Mouse (Mus musculus) MN1 (cell line): ENCODE measurements around the gene Zmiz2.
A peak's percentile ranks its signal among the peaks of the same experiment; 100 is the strongest.
"Not testable (repeated sequence)": the region's sequence is repeated elsewhere in the genome, so short reads cannot be mapped to it uniquely, and the experiment has no call there.

ENCODE experiments used
- DNase-seq: peaks from one replicate; pipeline ENCODE4 v3.0.0-alpha.2; 2016; ENCODE audit warnings: low spot score

The Zmiz2 gene

DNA sequence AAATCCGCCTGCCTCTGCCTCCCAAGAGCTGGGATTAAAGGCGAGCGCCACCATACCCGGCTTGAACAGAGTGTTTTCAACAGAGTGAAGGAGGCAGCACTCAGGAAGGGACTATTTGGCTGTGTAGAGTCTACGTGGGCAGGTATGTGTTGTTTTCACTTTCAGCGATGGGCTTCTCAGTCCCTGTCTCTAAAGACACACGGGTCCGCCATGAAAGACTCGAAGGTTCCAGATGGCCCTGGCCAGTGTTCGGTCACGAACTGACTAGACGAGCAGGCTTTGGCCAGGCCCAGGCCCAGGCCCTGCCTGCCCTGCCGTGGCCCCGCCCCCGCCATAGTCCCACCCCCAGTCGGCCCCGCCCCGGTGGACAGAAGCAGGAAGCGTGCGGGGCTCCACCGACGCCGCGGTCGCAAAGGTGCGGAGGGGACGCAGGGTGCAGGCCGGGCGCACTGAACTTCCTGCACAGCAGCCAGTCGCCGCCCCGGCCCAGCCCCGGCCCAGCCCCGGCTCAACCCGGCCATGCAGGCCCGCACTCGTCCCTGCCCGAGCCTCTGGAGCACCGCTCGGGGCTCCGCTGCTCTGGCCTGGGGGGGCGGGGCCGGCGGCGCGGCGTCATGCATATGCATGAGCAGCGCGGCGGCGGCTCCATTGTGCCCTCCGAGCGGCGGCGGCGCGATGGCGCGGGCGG, at the start of gene Zmiz2:
Zmiz2 (plus strand) TSS at position 349 of the 688 bp plus-strand sequence.
- peak; percentile 97 for DNase-seq

DNA sequence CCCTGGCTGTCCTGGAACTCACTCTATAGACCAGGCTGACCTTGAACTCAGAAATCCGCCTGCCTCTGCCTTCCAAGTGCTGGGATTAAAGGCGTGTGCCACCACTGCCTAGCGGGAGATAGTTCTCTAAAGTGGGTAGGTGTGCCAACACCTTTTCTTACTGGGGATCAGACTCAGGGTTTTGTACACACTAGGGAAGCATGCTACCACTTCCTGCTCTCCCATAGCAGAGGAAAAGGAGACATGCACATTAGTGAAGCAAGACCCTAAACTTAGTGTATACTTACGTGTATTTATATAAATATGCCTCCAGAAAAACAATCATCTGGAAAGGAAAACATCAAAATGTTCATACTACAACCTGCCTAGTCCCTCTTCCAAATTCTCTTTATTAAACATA, 42.9 kb upstream of the Zmiz2 start:
- DNase-seq: no peak

DNA sequence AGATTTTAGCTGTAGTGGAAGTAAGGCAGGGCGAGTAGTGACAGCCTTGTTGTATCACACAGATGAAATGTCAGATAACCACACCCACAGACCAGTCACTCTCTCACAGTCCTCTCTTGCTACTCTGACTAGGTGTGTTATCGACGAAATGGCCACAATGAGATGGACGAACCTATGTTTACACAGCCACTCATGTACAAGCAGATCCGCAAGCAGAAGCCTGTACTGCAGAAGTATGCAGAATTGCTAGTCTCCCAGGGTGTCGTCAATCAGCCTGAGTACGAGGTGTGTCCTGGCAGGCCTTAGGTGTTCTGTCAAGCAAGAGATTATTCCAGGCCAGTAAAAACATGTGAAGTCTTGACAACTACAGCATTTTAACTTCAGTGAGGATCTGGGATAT, 41.9 kb upstream of the Zmiz2 start:
- no peak for DNase-seq

DNA sequence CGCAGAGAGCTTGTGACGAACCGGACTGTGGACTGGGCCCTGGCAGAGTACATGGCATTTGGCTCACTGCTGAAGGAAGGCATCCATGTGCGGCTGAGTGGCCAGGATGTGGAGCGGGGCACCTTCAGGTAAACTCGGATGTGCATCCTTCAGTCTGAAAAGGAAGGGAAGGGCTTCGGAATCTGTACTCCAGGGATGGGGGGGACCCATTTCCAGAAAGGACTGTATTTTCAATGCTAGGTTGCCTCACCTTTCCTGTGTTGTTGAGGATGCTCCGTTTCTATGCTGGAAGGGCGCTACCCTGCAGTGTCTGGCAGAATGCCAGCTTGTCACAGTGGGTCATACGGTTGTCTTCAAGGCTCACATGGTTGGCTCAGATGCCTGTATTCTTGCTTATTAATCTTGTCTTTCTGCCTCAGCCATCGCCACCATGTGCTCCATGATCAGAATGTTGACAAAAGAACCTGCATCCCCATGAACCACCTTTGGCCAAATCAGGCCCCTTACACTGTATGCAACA, 40.1 kb upstream of the Zmiz2 start:
- DNase-seq: no peak

DNA sequence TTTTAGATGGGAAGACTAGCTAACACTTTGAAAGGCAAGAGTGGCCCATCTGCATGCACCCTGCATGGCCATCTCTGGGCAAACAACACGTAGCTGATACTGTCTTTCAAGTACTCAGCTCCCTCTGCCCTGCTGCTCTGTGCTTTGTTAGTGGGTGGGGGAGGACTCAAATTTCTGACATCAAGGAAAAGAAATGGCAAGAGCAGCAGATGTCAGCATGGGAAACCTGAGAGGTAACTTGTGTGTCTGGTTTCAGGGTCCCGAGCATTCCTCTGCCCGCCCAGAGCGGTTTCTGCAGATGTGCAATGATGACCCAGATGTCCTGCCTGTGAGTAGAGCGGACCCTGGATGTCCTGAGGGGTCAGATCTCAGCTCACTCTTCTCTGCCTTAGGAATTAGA, 39.3 kb upstream of the Zmiz2 start:
- DNase-seq: no peak

DNA sequence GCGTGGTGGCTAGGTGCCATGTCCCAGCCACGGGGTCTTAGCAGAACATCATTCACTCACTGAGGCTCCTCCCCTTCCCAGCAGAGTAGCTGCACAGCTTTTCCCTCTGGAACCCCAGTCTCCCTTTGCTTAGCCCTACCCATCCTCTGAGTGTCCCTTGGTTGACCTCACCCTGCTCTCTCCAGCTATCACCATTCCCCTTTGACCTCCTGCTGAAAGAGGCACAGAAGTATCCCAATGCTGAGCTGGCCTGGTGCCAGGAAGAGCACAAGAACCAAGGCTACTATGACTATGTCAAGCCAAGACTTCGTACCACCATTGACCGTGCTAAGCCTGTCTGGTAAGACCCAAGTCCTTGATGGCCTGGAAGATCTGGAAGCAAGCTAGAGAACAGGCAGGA, 33.8 kb upstream of the Zmiz2 start:
- no peak for DNase-seq

DNA sequence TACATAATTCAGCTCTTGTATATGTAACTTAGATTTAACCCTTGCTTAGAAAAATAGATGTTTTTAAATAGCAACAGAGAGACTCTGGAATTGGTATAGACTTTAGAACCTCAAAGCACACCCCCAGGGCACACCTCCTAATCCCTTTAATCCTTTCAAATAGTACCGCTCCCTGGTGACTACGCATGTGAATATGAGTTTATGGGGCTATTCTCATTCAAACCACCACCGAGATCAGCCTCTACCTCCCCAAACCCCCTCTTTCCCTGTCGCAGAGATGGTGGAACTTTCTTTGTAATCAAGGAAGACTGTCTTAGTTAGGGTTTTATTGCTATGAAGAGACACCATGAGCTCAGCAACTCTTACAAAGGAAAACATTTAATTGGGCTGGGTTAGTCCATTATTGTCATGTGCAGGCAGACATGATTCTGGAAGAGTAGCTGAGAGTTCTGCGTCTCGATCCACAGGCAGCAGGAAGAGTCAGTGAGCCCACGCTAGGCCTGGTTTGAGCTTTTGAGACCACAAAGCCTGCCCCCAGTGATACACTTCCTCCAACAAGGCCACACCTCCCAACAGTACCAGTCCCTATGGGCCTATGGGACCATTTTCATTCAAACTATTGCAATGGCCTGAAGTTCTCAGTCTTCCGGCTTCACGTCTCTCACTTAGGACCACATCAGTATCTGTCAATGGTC, 24.1 kb upstream of the Zmiz2 start:
- DNase-seq: no peak

DNA sequence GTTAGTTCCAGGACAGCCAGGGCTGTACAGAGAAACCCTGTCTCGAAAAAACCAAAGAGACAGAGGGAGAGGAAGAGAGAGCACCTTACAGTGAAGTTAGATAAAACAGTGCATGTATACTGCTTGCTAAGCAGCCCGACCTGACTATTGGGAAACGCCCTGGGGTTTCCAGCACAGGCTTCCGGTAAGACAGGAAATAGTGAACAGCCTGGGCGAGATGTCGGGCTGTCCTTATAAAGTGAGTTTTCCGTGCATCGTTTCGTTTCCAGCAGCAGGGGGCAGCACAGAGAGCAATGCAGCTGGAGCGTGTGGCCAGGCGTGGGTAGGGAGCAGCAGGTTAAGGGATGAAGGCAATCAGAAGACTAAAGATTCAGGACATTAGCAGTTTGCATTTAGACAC, 23.0 kb upstream of the Zmiz2 start:
- DNase-seq: peak; percentile 86

DNA sequence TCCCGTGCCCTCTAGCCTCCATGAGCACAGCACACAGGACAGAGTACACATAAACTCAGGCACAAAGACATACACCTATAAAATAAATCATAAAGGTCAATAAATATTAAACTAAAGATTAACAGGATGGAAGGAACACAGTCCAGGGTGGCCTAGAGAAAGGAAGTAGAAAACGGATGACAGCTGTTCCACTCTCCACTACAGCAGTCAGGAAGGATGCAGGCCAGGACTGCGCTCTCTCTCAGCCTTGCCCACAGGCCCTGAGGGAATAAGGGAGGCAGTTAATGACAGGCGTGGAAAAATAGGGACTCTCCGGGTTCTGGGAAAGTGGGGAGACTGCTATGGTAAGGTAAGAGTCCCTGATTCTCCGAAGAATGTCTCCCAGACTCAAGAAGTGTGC, 22.4 kb upstream of the Zmiz2 start:
- DNase-seq: no peak

DNA sequence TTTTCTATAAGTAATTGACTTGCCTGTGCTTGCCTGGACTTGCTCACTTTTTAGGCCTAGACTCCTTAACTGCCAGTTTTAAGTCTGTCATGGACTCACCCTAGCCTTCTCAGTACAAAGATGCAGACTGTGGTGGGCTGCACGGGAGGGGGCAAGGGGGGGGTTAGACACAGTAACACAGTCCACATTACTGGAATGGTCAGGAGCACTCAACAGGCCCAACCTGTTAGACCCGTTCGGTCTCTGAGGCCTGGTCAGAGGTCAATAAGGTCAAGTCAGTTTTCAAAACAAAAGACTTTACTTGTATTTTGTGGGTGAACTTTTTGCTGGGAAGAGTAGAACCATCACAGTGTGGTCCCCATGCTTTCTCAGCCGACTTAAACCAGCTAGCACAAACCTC, 21.7 kb upstream of the Zmiz2 start:
- DNase-seq: no peak

DNA sequence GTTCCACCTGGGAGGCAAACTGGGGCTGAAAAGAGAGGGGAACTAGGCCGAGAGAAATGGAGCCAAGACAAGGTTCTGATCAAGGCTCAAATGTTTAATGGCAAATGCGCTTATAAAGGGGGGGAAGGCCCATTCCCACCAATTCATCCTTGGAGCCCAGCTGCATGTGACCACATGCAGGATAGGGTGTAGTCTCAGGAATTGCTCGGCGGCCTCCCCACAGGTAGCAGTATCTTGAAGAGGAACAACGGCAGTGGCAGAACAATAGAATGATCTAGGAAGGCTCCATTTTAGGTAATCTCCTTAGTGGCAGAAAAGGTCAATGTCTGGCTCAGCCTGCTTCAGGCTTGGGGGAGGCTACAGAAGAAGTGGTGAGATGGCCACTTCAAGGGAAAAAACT, 20.9 kb upstream of the Zmiz2 start:
- DNase-seq: not testable (repeated sequence)

DNA sequence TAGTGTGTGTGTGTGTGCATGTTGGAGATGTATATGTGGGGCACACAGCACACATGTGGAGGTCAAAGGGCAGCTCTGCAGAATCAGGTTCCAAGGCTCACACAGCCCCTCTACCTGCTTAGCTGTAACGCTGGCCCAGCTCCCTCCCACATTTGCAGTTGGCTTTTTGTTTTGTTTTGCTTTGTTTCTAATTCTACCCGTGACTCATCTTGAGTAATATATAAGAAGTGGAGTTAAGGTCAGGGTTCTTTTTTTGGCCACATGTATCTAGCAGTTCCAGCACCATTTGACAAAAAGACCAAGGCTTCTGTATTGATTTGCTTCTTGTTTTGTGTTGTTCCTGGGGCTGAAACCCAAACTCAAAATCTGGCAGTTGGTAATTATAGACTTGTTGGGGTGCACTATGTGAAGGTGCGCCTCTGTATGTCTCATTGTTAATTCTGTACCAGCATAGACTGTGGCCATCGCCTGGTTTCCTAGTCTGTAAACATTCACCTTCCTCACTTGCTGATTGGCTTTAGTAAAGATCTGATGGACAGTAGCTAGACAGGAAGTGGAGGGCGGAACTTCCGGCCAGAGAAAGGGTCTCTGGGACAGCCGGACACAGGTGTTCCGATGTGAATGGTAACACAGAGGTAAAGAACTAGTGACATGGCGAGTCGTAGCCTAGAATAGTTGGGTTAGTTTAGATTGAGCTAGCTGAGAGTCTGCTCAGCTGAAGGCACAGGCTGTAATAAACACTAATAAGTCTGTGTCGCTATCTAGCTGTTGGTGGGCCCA, 17.3 kb upstream of the Zmiz2 start:
- DNase-seq: no peak

DNA sequence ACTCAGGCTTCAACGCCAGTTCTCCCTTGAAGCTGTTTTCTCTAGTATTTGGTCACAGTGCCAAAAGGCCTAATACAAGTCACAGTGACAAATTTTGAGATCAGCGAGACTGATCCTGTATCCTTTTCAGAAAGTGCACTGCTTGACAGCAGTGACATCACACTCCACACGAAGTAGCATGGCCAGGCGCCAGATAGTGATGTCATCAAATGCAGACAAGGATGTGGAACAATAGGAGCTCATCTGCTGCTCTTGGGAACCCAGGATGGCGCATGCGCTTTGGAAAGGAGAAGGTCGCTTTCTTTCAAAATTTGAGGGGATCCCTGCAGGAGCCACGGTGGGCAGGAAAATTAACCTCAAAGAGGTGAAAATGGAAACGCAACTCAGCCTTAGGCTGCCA, 16.1 kb upstream of the Zmiz2 start:
- DNase-seq: peak; percentile 48

DNA sequence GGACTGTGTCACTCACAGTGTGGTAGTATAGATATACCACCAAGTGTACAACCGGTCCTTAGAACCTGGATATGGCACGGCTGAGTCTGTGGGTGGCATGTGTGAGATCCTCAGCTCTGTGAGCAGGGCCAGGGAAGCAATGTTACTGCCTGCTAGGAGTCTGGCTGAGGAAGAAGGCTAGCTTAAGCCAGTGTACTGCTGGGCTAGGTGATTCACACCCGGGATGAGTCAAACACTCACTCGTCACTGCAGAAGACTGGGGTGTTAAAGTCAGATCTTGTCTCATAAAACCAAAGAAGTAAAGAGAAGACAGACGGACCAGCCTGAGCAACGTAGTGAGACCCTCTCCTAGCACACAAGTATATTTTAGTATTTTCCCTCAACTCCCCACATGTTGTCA, 8.0 kb upstream of the Zmiz2 start:
- DNase-seq: no peak

DNA sequence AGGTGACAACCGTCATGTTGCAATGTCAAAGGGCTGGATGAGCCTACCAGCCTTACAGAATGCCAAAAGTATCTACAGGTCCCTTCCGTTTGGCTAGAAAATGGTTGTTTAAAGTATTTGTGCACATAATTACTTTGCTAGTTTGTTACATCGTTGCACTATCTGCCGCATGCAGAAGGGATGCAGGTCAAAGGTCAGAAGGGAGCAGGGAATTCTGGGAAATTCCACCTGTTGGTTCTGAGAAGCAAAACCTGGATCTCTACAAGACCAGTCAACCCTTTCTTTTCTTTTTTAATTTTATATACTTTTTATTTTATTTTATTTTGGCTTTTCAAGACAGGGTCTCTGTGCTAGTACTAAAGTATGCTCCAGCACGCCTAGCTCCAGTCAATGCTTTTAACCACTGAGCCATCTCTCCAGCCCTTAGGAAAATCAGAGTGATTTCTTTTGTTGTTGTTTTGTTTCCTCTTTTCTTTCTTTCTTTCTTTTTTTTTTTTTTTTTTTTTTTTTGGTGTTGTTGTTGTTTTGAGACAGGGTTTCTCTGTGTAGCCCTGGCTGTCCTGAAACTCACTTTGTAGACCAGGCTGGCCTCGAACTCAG, 648 bp upstream of the Zmiz2 start:
- no peak for DNase-seq

DNA sequence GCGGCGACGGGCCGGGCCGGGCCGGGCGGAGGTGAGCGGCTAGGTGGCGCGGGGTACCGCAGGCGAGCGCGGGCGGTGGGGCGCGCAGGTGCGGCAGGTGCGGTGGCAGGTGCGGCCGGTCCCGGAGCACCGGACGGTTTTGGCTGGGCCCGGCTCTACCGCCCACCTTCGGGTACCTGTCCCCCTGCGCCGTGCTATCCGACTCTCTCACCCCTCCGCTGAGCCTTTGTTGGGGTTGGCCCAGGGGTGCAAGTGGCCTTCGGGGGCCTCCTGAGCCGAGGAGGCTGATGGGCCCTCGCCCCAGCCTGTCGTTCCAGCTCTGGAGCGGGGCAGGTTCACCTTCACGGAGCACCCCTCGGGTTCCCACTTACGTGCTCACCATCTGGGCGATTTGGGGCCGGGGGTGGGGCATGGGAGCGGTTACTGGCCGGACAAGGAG, 628 bp downstream of the Zmiz2 start:
- DNase-seq: peak; percentile 54

DNA sequence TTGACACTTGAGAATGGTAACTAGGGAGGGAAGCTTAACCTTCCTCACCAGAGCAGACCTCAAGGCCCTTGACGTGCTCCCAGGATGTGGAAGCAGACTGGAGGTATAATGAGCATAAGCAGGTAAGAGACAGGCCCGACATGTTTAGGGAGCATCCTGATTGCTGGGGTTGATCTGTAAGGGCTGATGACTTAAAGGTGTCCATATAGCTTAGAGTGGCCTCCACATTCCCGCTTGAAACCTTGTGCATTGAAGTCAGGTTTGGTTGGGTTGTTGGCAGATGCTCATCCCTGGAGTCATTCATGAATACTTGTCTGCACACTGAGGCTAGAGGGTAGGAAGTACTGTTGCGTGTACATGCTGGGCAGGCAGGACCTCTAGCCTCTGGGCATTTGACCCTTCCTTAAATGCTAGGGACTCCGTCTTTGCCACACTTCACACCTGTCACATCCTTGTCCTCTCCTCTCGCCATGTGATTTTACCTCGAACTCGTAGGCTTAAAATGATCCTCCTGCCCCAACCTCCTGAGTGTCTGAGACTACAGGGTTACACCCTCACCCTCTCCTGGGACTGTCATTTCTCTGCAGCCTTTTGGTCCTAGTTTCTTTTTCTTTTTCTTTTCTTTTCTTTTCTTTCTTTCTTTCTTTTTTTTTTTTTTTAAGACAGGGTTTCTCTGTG, 1.6 kb downstream of the Zmiz2 start:
- DNase-seq: no peak

DNA sequence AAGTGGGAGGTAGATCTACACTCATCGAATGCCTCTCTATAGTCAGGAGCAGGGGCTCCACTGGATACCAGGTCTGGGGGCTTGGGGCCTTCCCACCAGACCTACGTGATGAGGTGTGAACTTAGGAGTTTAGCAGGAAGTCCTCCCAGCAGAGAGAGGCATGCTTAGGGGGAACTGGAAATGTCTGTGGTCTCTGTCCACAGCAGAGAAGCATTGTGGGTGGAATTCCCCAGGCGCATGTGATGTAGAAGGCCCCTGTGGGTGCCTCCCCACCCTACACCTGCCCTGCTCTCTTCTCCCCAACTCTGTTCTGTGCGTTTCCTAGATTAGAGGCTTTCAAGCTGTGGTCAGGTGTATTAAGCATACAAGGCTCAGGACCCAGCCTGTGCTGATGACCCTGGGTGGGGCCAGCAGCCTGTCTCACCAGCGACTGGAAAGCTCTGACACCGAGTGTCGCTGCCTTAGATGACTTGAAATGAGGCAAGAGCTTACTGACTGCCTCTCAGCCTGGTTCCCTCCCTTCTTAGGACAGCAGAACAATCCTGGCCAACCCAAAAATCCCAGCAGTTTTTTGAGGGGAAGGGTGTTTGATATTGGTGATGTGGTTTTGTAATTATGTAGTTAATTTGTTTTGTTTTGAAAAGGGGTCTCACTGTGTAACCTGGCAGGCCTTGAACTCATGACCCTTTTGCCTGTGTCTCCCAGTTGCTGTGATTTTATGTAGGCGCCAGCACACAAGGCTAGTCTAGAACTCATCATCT, 2.8 kb downstream of the Zmiz2 start:
- DNase-seq: no peak

DNA sequence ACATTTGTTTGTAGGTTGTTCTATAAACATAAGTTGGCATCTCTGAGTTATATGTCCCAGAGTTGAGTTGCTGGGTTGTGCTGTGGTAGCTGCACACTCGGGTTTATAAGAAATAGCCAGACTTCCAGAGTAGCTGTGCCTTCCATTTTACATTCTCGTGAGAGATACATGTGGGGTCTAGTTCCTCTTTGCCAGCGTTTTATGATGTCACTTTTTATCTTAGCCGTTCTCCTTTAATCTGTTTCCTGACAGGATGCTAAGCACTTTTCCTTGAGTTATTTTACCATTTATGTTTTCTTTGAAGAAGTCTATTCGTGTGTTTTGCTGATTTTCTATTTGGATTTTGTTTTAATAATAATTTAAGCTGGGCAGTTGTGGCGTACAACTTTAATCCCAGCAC, 4.0 kb downstream of the Zmiz2 start:
- DNase-seq: no peak

DNA sequence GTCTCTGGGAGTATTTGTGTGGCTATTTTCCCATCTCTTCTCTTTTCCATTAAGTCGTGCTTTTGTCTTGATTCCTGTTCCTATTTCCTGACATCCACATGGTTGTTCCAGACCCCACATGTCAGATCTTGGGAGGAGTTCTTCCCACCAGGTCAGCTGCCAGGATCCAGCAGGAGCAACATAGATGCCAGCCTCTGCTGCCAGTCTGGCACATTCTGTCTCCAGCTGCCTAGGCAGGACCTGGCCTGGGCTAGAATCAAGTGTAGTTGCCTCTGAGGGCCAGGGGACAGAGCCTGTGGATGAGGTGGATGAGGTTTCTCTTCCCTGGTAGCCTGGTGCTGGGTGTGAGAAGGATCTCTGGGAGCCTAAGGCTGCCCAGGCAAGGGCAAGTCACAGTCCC, 5.0 kb downstream of the Zmiz2 start:
- DNase-seq: no peak

DNA sequence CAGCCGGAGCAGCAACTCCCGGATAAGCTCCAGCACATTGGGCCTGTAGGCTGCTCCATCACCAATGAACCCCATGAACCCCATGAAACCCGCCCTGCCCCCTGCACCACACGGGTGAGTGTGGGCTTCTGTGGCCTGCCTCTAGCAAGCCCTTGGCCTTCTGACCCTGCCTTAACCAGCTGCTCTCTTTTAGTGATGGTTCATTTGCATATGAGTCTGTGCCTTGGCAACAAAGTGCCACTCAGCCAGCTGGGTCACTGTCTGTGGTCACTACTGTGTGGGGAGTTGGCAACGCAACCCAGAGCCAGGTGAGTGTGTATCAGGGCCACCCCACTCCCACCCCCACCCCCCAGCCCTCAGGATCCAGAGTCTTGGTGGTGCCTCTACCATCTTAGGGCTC, 6.7 kb downstream of the Zmiz2 start:
- DNase-seq: no peak
